Mouse (Mus musculus) bone marrow, adult 2 months (tissue): ENCODE results near the gene Srgap2.
A peak's percentile ranks its signal among the peaks of the same experiment; 100 is the strongest.

Source experiments
- CTCF ChIP-seq: fragments of 200-500 bp; IDR thresholded peaks from 2 replicates; pipeline ENCODE4 v1.5.1; 2011; ENCODE audit warnings: low read length, control low read depth; ENCODE audit not compliant: control insufficient read depth, insufficient read depth
- POLR2A ChIP-seq: fragments of 200-500 bp; IDR thresholded peaks from 2 replicates; pipeline ENCODE4 v1.6.1; 2011; ENCODE audit warnings: low read depth, mild to moderate bottlenecking, control low read depth, low read length, borderline replicate concordance; ENCODE audit not compliant: control insufficient read depth

DNA sequence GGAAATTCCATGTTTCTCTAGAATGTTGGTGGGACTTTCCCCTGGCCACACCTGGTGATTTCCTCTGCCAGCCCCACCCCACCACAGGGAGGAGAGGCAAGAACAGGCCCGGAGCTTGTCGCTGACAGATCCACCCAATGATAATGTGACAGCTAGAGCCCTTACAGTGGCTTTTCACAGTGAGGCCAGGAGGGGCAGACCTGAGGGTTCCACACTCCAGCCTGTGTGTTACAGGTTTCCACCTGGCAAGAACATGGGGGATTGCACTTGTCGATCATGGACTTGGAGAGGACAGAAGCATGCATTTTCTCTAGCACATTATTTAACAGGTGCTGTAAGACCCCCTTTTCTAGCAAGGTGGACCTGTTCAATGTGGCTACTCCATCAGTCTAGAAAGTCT is 246.9 kb downstream of the Srgap2 start:
- no peak for TF ChIP-seq POLR2A
- TF ChIP-seq CTCF: 0 out of 2 replicates have a peak, but pooled peaks have one; percentile 7
